Comparison of ENCODE assay signal across 20 mouse cellular contexts in the genomic region with DNA sequence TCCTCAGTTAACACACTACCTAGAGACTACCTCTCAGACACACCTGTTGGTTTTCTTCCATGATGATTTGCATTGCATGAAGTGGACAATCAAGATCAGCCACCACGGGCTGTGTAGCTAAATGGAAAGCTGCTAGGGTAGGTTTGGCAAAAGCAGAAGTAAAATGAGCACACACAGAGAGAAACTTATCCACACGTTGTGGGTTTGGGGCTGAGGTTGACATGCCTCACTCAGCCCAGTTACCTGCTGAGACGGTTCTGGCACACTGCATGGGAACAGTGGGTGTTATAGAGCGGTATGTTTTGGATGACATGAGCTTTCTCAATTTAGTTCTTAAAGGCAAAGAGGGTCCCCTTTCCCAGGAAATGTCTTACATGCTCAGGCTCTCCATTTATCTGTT. TPM values are rescaled to one million over a fixed set of nuclear protein-coding genes. Genes with fewer than 3 reads are reported as not detected.
A peak's percentile ranks its signal among the peaks of the same experiment; 100 is the strongest.
DNase-seq lines count a peak whose midpoint lies in the region; ATAC-seq lines count a peak whose summit lies in the region.
"Had no signal": no experiment of that assay in that cellular context is flagged by ENCODE, and none has a peak within 500 bp of the region (broad histone marks: within the 10 kb centered on the region; RNA-seq: fewer than 3 reads in every experiment).

No protein-coding gene starts in this region.

- peak; percentile 65 for ATAC-seq in common myeloid progenitor, adult 5-6 weeks (replicated peaks; ENCODE audit: low read depth, poor library complexity, severe bottlenecking)
- ATAC-seq in megakaryocyte, adult 5-6 weeks (ENCODE audit: poor library complexity, severe bottlenecking) = 0 out of 2 replicates have a peak, but pooled peaks have one; percentile 24
- ATAC-seq: activated CD4-positive, CD25-positive, alpha-beta regulatory T cell, adult 4 months; CD4-positive, CD25-positive, alpha-beta regulatory T cell, adult 4 months; forebrain, embryonic 14.5 days; forebrain, embryonic 16.5 days; Patski had no signal

- DNase-seq in A20 (ENCODE audit: low read depth, low spot score) = peak; percentile 19
- DNase-seq in gastrocnemius, postnatal 25 days = no peak
- DNase-seq in c-Kit-positive CD71-positive TER-119-positive erythroid progenitor cells, embryonic 14.5 days (ENCODE audit: low spot score) = no peak
- no peak for DNase-seq in kidney, postnatal 4 days
- DNase-seq: adrenal gland, adult 8-10 months; adrenal gland, postnatal 25 days; B cell, adult 2 months; cerebellum, adult 11-12 months; cerebellum, adult 2 months; cerebellum, adult 9-10 months; cerebellum, postnatal 10 days; cerebellum, postnatal 25 days; embryo, embryonic 11 days had no signal

RNA-seq across cellular contexts. Expression of a gene that starts 25.1 kb away (rescaled TPM):
- 3.9 and 9.3 TPM in 2 replicates for total RNA-seq in common myeloid progenitor, adult 5-6 weeks (2017)
- total RNA-seq in megakaryocyte, adult 5-6 weeks (2015) = 1.6 and 1.9 TPM in 2 replicates
- total RNA-seq in megakaryocyte, adult 5-6 weeks (2017) = 2.4 and 5.0 TPM in 2 replicates
- total RNA-seq in gastrocnemius, postnatal 25 days (2021) = 10 to 100 TPM; 18.8 to 28.6 TPM
